Mouse (Mus musculus): ENCODE data around the gene Zfp689. TPM values are rescaled to one million over a fixed set of nuclear protein-coding genes. Genes with fewer than 3 reads are reported as not detected.
"Not testable (repeated sequence)": the region's sequence is repeated elsewhere in the genome, so short reads cannot be mapped to it uniquely, and the experiment has no call there.

The Zfp689 gene
- total RNA-seq, 2 experiments from 2014 or later, result 0.71 to 1.3 TPM

- H3K4me3 ChIP-seq, result peak within 1 kb of the TSS; percentile 88
- peak within 1 kb of the TSS; percentile 90 for H3K27ac ChIP-seq
- intact Hi-C loops (cut with DNase I), result no loop called here
- TF ChIP-seq CTCF (IDR thresholded peaks at IDR 0.05), result peak; percentile 14
- peak; percentile 97 for DNase-seq
Measured at GRCm38 (mm10) chr7:127421388-127422191, 27.4 kb downstream of the Zfp689 start, which contains the start of gene Zfp688. Gene Zfp688 (minus strand): TSS chr7:127422068.

GRCm38 (mm10) chr7:127411418-127411817 is 37.5 kb downstream of the Zfp689 start:
- Histone ChIP-seq H3K27ac (no peak overlapping the region), H3K4me3 (no peak overlapping the region)
- no peak for TF ChIP-seq CTCF (IDR thresholded peaks at IDR 0.05)
- intact Hi-C loops (cut with DNase I), result loop anchor here (5.0 kb wide), 1 partner anchor 56 kb away; no protein-coding TSS in a partner anchor
- no peak for DNase-seq

- peak; percentile 84 for DNase-seq
- H3K27ac ChIP-seq, result peak within 1 kb of the TSS; percentile 91
- intact Hi-C loops (cut with DNase I), result loop anchor here (5.0 kb wide), 3 partner anchors 41 to 99 kb away; partner anchors contain the start of gene Zfp689
- TF ChIP-seq CTCF (IDR thresholded peaks at IDR 0.05), result peak; percentile 82
- peak within 1 kb of the TSS; percentile 88 for H3K4me3 ChIP-seq
Measured at GRCm38 (mm10) chr7:127406002-127406987, 42.7 kb downstream of the Zfp689 start, which contains the start of gene Zfp764. Gene Zfp764 (minus strand): TSS chr7:127406822.

GRCm38 (mm10) chr7:127404101-127404500 is 44.9 kb downstream of the Zfp689 start:
- DNase-seq; intact Hi-C loops (cut with DNase I); H3K4me3 ChIP-seq; H3K27ac ChIP-seq: not testable (repeated sequence)

GRCm38 (mm10) chr7:127402980-127403379 is 46.0 kb downstream of the Zfp689 start:
- Histone ChIP-seq H3K27ac (no peak overlapping the region), H3K4me3 (no peak overlapping the region)
- no peak for DNase-seq
- TF ChIP-seq CTCF (IDR thresholded peaks at IDR 0.05), result peak; percentile 17; the same call in 1 of the 2 replicates
- intact Hi-C loops (cut with DNase I), result no loop called here

- no peak for DNase-seq
- intact Hi-C loops (cut with DNase I), result no loop called here
- Histone ChIP-seq H3K27ac (no peak overlapping the region), H3K4me3 (no peak overlapping the region)
- no peak for TF ChIP-seq CTCF (IDR thresholded peaks at IDR 0.05)
Measured at GRCm38 (mm10) chr7:127400355-127400754, 48.6 kb downstream of the Zfp689 start.

GRCm38 (mm10) chr7:127393944-127394333 is 55.0 kb downstream of the Zfp689 start:
- no peak for DNase-seq
- Histone ChIP-seq H3K27ac (peak overlapping the region; percentile 93), H3K4me3 (peak overlapping the region; percentile 87)
- intact Hi-C loops (cut with DNase I), result loop anchor here (2.0 kb wide), 1 partner anchor 29 kb away; no protein-coding TSS in a partner anchor
- no peak for TF ChIP-seq CTCF (IDR thresholded peaks at IDR 0.05)

GRCm38 (mm10) chr7:127393157-127393943 is 55.6 kb downstream of the Zfp689 start, which contains the start of gene E430018J23Rik:
Gene E430018J23Rik (minus strand): TSS chr7:127393629.
- DNase-seq, result peak; percentile 96
- Histone ChIP-seq H3K27ac (peak within 1 kb of the TSS; percentile 93), H3K4me3 (peak within 1 kb of the TSS; percentile 87)
- intact Hi-C loops (cut with DNase I), result no loop called here
- TF ChIP-seq CTCF (IDR thresholded peaks at IDR 0.05), result no peak

GRCm38 (mm10) chr7:127392251-127392824 is 56.6 kb downstream of the Zfp689 start:
- intact Hi-C loops (cut with DNase I), result no loop called here
- DNase-seq, result no peak
- no peak for TF ChIP-seq CTCF (IDR thresholded peaks at IDR 0.05)
- H3K4me3 ChIP-seq, result peak overlapping the region; percentile 87
- peak overlapping the region; percentile 93; the same call in 1 of the 2 replicates for H3K27ac ChIP-seq

Small RNAs within 50 kb of the gene (microRNA-seq; reads per million reads assigned to microRNA genes)
- gene Gm47278, result not detected
- gene Mir7060, result not detected

Other genes starting within 250 kb of the Zfp689 start
- 10 to 100 TPM; 31.6 to 32.8 TPM for gene Tbc1d10b, start 240.7 kb downstream of the Zfp689 start, total RNA-seq (2021)
- gene Mylpf, start 240.3 kb downstream of the Zfp689 start, total RNA-seq (2021), result over 10,000 TPM; 24,727 to 33,034 TPM
- gene Zfp553, start 216.1 kb downstream of the Zfp689 start, total RNA-seq (2021), result 1 to 10 TPM; 4.2 to 5.1 TPM
- gene Sept1, start 216.0 kb downstream of the Zfp689 start, total RNA-seq (2021), result 1 to 10 TPM in 1 of 2 experiments, under 1 TPM in 1; 0.89 to 2.1 TPM
- gene Zfp771, start 204.9 kb downstream of the Zfp689 start, total RNA-seq (2021), result 10 to 100 TPM; 17.6 to 17.7 TPM
- gene Dctpp1, start 188.4 kb downstream of the Zfp689 start, total RNA-seq (2021), result 10 to 100 TPM; 25.1 to 35.4 TPM
- gene Sephs2, start 175.1 kb downstream of the Zfp689 start, total RNA-seq (2021), result 10 to 100 TPM; 30.1 to 36.3 TPM
- under 1 TPM; 0.15 to 0.25 TPM for gene Itgal, start 152.9 kb downstream of the Zfp689 start, total RNA-seq (2021)
- gene Zfp768, start 103.6 kb downstream of the Zfp689 start, total RNA-seq (2021), result 10 to 100 TPM; 35.2 to 38.9 TPM
- 1 to 10 TPM; 3.7 to 3.8 TPM for gene Zfp747, start 73.1 kb downstream of the Zfp689 start, total RNA-seq (2021)
- 1 to 10 TPM; 1.6 to 2.4 TPM for gene 9130019O22Rik, start 62.0 kb downstream of the Zfp689 start, total RNA-seq (2021)
- 1 to 10 TPM; 1.2 to 1.3 TPM for gene E430018J23Rik, start 55.5 kb downstream of the Zfp689 start, total RNA-seq (2021)
- gene Zfp764, start 42.3 kb downstream of the Zfp689 start, total RNA-seq (2021), result 1 to 10 TPM; 1.7 to 2.5 TPM
- gene Zfp688, start 27.1 kb downstream of the Zfp689 start, total RNA-seq (2021), result 1 to 10 TPM; 1.5 to 2.1 TPM
- 10 to 100 TPM; 19.3 to 20.9 TPM for gene Prr14, start 10.5 kb upstream of the Zfp689 start, total RNA-seq (2021)
- gene Fbrs, start 30.0 kb upstream of the Zfp689 start, total RNA-seq (2021), result 10 to 100 TPM; 24.1 to 24.7 TPM
- gene Srcap, start 62.8 kb upstream of the Zfp689 start, total RNA-seq (2021), result 10 to 100 TPM; 47.5 to 50.4 TPM
- 1 to 10 TPM; 5.3 to 5.5 TPM for gene Gm42715, start 70.4 kb upstream of the Zfp689 start, total RNA-seq (2021)
- not detected for gene Tmem265, start 112.2 kb upstream of the Zfp689 start, total RNA-seq (2021)
- 10 to 100 TPM in 1 of 2 experiments, 1 to 10 TPM in 1; 8.3 to 10.8 TPM for gene Phkg2, start 124.2 kb upstream of the Zfp689 start, total RNA-seq (2021)
- 1 to 10 TPM; 1.7 to 2.4 TPM for gene Ccdc189, start 139.4 kb upstream of the Zfp689 start, total RNA-seq (2021)
- gene Rnf40, start 139.6 kb upstream of the Zfp689 start, total RNA-seq (2021), result 10 to 100 TPM; 33.3 to 34.6 TPM
- 1 to 10 TPM; 9.3 TPM for gene Zfp629, start 166.6 kb upstream of the Zfp689 start, total RNA-seq (2021)

Data from gastrocnemius, adult 2 months (tissue).